In genomic region chr15:31273509-31273908, GRCm38 (mm10) we compare ENCODE assay signal across 20 mouse cellular contexts. TPM values are rescaled to one million over a fixed set of nuclear protein-coding genes. Genes with fewer than 3 reads are reported as not detected.
DNase-seq lines count a peak whose midpoint lies in the region; ATAC-seq and TF ChIP-seq lines count a peak whose summit lies in the region.
"Had no signal": no experiment of that assay in that cellular context is flagged by ENCODE, and none has a peak within 500 bp of the region (broad histone marks: within the 10 kb centered on the region; RNA-seq: fewer than 3 reads in every experiment).

No protein-coding gene starts in this region.

- TF ChIP-seq CTCF in liver, postnatal 0 days (IDR thresholded peaks at IDR 0.05; ENCODE audit: low read depth) = no peak

- H3K27me3 ChIP-seq in liver, postnatal 0 days (ENCODE audit: insufficient read depth, low read length) = no peaks in the 10 kb centered on the region
- H3K27me3 ChIP-seq: hindbrain, embryonic 15.5 days; midbrain, embryonic 15.5 days; neural tube, embryonic 12.5 days; Patski; stomach, embryonic 15.5 days had no signal

- no peak overlapping the region for H3K9ac ChIP-seq in liver, postnatal 0 days (replicated peaks)
- H3K9ac ChIP-seq: hindbrain, embryonic 15.5 days; lung, embryonic 14.5 days; midbrain, embryonic 15.5 days; neural tube, embryonic 12.5 days; stomach, embryonic 15.5 days had no signal

- H3K4me2 ChIP-seq in liver, postnatal 0 days (ENCODE audit: low read depth, low read length) = no peak overlapping the region
- H3K4me2 ChIP-seq: hindbrain, embryonic 15.5 days; lung, embryonic 14.5 days; midbrain, embryonic 15.5 days; neural tube, embryonic 12.5 days; stomach, embryonic 15.5 days had no signal

- H3K4me1 ChIP-seq in liver, postnatal 0 days (ENCODE audit: insufficient read depth) = no peaks in the 10 kb centered on the region
- H3K4me1 ChIP-seq: midbrain, embryonic 15.5 days; stomach, embryonic 15.5 days had no signal

- H3K36me3 ChIP-seq in liver, postnatal 0 days (replicated peaks; ENCODE audit: insufficient read depth, low read length) = peaks cover 27% of the 10 kb centered on the region
- H3K36me3 ChIP-seq: hindbrain, embryonic 15.5 days; midbrain, embryonic 15.5 days; neural tube, embryonic 12.5 days; stomach, embryonic 15.5 days had no signal

- ATAC-seq in liver, postnatal 0 days = no peak
- ATAC-seq in granulocyte monocyte progenitor cell, adult 5-6 weeks (replicated peaks; ENCODE audit: poor library complexity, severe bottlenecking) = peak; percentile 80
- peak; percentile 76 for ATAC-seq in megakaryocyte, adult 5-6 weeks (ENCODE audit: poor library complexity, severe bottlenecking)
- ATAC-seq: midbrain, embryonic 15.5 days; Patski had no signal

- WGBS in liver, postnatal 0 days (ENCODE audit: insufficient replicate concordance) = 40% methylated on average over 10 of the region's 10 CpGs

- no peak for TF ChIP-seq EP300 in liver, postnatal 0 days (IDR thresholded peaks at IDR 0.05; ENCODE audit: low read depth)

- no peaks in the 10 kb centered on the region for H3K9me3 ChIP-seq in liver, postnatal 0 days (ENCODE audit: low read length)
- H3K9me3 ChIP-seq: hindbrain, embryonic 15.5 days; midbrain, embryonic 15.5 days; neural tube, embryonic 12.5 days; stomach, embryonic 15.5 days had no signal

- intact Hi-C loops in heart, postnatal 36 days (cut with DNase I) = no loop called here

- H3K4me3 ChIP-seq in liver, postnatal 0 days (ENCODE audit: low read depth, low read length) = no peak overlapping the region
- H3K4me3 ChIP-seq: hindbrain, embryonic 15.5 days; left cerebral cortex, adult 2 months; midbrain, embryonic 15.5 days; neural tube, embryonic 12.5 days; stomach, embryonic 15.5 days had no signal

- H3K27ac ChIP-seq in liver, postnatal 0 days (ENCODE audit: low read depth) = no peak overlapping the region
- H3K27ac ChIP-seq: hindbrain, embryonic 15.5 days; left cerebral cortex, adult 2 months; midbrain, embryonic 15.5 days; neural tube, embryonic 12.5 days; stomach, embryonic 15.5 days had no signal

- peak; percentile 86 for DNase-seq in heart, adult 11 months
- DNase-seq in heart, postnatal 36 days = no peak
- DNase-seq in liver = peak; percentile 25
- no peak for DNase-seq in liver, postnatal 0 days
- DNase-seq in gastrocnemius, postnatal 10 days = no peak
- DNase-seq in gastrocnemius, adult 8-10 months (ENCODE audit: low spot score in 2 of 2) = no peak
- DNase-seq: cerebellum, adult 11 months; kidney, adult 2 months; kidney, postnatal 10 days; lung, embryonic 14.5 days; right cerebral cortex, postnatal 4 days; thymus, postnatal 36 days had no signal

RNA-seq across cellular contexts. Expression of gene Dap, which starts 49.4 kb away (rescaled TPM):
- total RNA-seq in heart, postnatal 36 days (2021) = 10 to 100 TPM; 18.0 to 19.8 TPM
- 75.9 and 77.8 TPM in 2 replicates for polyA plus RNA-seq in liver, postnatal 0 days (2015; fragmentation: Nextera tagmentation; extraction: Ambion mirVana)
- 128 and 157 TPM in 2 replicates for total RNA-seq in granulocyte monocyte progenitor cell, adult 5-6 weeks (2014; fragmentation: Nextera tagmentation)
- 87.6 and 117 TPM in 2 replicates for total RNA-seq in granulocyte monocyte progenitor cell, adult 5-6 weeks (2017)
- 91.4 and 97.3 TPM in 2 replicates for total RNA-seq in megakaryocyte, adult 5-6 weeks (2015)
- 63.1 and 66.6 TPM in 2 replicates for total RNA-seq in megakaryocyte, adult 5-6 weeks (2017)
- total RNA-seq in gastrocnemius, postnatal 10 days (2021) = 10 to 100 TPM; 41.3 to 52.9 TPM
- total RNA-seq in gastrocnemius, adult 8-10 months (2022) = 1 to 10 TPM; 4.3 to 9.4 (median 4.8) TPM

Comparison
In these comparisons a context has a peak if more than half of its experiments do, and no peak if none do; other contexts are left out.
1. DNase-seq: peak in heart, adult 11 months (single experiment) and liver (single experiment); none in heart, postnatal 36 days (0 of 2), liver, postnatal 0 days (single experiment), gastrocnemius, postnatal 10 days (single experiment) and gastrocnemius, adult 8-10 months (0 of 2).